Mouse (Mus musculus): ENCODE measurements at regions not wholly inside any gene's neighbourhood (a gene's known extent, or its start where the extent isn't known, plus 50 kb on each side); places are given as distances from the start of the nearest gene placed in this dataset.

- TF ChIP-seq CTCF (IDR thresholded peaks at IDR 0.05), result no peak
- no peak for TF ChIP-seq POLR2A (IDR thresholded peaks at IDR 0.05; ENCODE audit: insufficient read depth, low read depth, low read length)
- no peak for TF ChIP-seq EP300 (IDR thresholded peaks at IDR 0.05; ENCODE audit: insufficient read depth, low read depth, low read length)
Measured at GRCm38 (mm10) chrX:19202542-19202941, 278.6 kb downstream of the Tex13c3 start.

Measured in heart, adult 2 months (tissue).